Mouse (Mus musculus): ENCODE results near the gene Nagpa. TPM values are rescaled to one million over a fixed set of nuclear protein-coding genes. Genes with fewer than 3 reads are reported as not detected.

Gene Nagpa
- polyA plus RNA-seq, 1 experiment from 2014 or later, result 12.5 TPM

DNA sequence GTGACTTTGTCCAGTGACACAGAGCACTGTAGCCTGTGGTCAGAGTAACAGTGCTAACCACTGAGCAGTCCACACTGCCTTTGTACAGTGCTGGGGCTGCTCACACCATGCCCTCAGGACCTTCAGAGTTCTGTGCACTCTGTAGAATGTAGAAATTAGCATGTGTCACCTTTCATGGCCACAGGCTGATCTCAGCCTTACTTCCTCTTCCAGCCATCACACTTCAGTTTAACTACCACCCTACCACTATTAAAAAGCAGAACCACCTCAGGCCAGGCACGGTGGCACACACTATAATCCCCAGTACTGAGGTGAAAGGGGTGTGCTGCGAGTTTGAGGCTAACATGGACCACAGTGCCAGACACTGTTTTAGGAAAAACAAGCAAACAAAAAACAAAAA lies 6.6 kb upstream of the Nagpa start:
- no peaks in the 10 kb centered on the region for H3K27me3 ChIP-seq (ENCODE audit: control insufficient read depth, insufficient read depth, low read length)
- no peak overlapping the region for H3K9ac ChIP-seq (ENCODE audit: low read length)
- H3K36me3 ChIP-seq (ENCODE audit: control insufficient read depth, insufficient read depth, low read length), result no peaks in the 10 kb centered on the region
- DNase-seq (ENCODE audit: low spot score) (no peak), ATAC-seq (replicated peaks; ENCODE audit: low FRiP score) (no peak)
- H3K4me1 ChIP-seq (replicated peaks; ENCODE audit: control insufficient read depth, insufficient read depth, low read length), result no peaks in the 10 kb centered on the region
- no peak overlapping the region for H3K4me3 ChIP-seq (ENCODE audit: low read depth, low read length)
- 76% methylated on average over 2 of the region's 2 CpGs for WGBS
- H3K4me2 ChIP-seq (ENCODE audit: low read depth, low read length, severe bottlenecking), result no peak overlapping the region
- H3K27ac ChIP-seq (ENCODE audit: low read depth, low read length), result no peak overlapping the region
- H3K9me3 ChIP-seq (ENCODE audit: control insufficient read depth, low read length), result no peaks in the 10 kb centered on the region

DNA sequence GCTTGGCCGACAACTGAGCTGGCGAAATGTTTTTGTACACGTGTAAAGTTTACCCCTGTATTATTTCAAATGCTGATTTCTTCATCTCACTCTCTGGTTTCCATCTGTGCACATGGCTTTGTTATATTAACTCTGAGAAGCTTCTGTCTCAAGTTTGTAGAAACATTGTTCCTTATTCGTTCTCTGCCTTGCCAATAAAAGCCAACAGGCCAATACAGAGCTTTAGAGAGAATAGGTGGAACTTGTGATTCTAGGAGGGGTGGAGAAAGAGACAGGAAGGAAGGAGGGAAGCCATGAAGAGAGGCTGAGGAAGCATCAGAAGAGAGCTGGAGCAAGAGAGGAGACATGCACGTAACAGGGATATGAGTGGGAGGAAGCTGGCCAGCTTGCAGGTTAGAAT lies 2.2 kb upstream of the Nagpa start:
- Histone ChIP-seq H3K36me3 (ENCODE audit: control insufficient read depth, insufficient read depth, low read length) (no peaks in the 10 kb centered on the region), H3K4me3 (ENCODE audit: low read depth, low read length) (no peak overlapping the region), H3K9me3 (ENCODE audit: control insufficient read depth, low read length) (no peaks in the 10 kb centered on the region), H3K9ac (ENCODE audit: low read length) (no peak overlapping the region), H3K27ac (ENCODE audit: low read depth, low read length) (no peak overlapping the region), H3K4me1 (replicated peaks; ENCODE audit: control insufficient read depth, insufficient read depth, low read length) (peaks cover 2% of the 10 kb centered on the region; the same call in 1 of the 2 replicates), H3K4me2 (ENCODE audit: low read depth, low read length, severe bottlenecking) (no peak overlapping the region), H3K27me3 (ENCODE audit: control insufficient read depth, insufficient read depth, low read length) (no peaks in the 10 kb centered on the region)
- ATAC-seq (replicated peaks; ENCODE audit: low FRiP score) (no peak), DNase-seq (ENCODE audit: low spot score) (no peak)
- 78% methylated on average over 5 of the region's 5 CpGs for WGBS

GRCm38 (mm10) chr16:5205431-5205970 lies 1.7 kb upstream of the Nagpa start:
- Histone ChIP-seq H3K9ac (ENCODE audit: low read length) (no peak overlapping the region), H3K4me1 (replicated peaks; ENCODE audit: control insufficient read depth, insufficient read depth, low read length) (peaks cover 2% of the 10 kb centered on the region; the same call in 1 of the 2 replicates), H3K9me3 (ENCODE audit: control insufficient read depth, low read length) (no peaks in the 10 kb centered on the region), H3K27me3 (ENCODE audit: control insufficient read depth, insufficient read depth, low read length) (no peaks in the 10 kb centered on the region), H3K4me2 (ENCODE audit: low read depth, low read length, severe bottlenecking) (no peak overlapping the region), H3K36me3 (ENCODE audit: control insufficient read depth, insufficient read depth, low read length) (no peaks in the 10 kb centered on the region), H3K4me3 (ENCODE audit: low read depth, low read length) (no peak overlapping the region), H3K27ac (ENCODE audit: low read depth, low read length) (no peak overlapping the region)
- DNase-seq (ENCODE audit: low spot score) (no peak), ATAC-seq (replicated peaks; ENCODE audit: low FRiP score) (no peak)
- WGBS, result 91% methylated on average over 5 of the region's 5 CpGs

- no peak overlapping the region for H3K27ac ChIP-seq (ENCODE audit: low read depth, low read length)
Observed at GRCm38 (mm10) chr16:5203200-5203599, 612 bp downstream of the Nagpa start.

DNA sequence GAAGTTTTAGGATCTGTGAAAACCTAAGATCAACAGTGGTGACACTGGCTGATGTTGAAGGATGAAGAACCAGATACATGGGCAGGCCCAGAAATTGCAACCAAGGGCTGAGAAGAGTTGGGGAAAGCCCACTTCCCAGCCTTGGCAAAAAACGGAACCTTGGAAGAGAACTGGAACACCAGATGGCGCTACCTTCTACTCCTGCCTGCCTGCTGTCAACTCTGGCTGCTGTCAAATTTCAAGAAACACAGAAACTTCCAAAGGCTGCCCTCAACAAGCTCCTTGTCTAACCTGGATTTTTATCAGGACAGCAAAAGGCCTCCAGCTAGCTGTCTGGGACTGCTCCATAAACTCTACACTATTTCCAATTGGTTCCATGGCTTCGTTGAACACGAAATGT lies 1.1 kb downstream of the Nagpa start:
- no peak for ATAC-seq (replicated peaks; ENCODE audit: low FRiP score)
- DNase-seq (ENCODE audit: low spot score), result peak; percentile 63
- H3K36me3 ChIP-seq (ENCODE audit: control insufficient read depth, insufficient read depth, low read length), result no peaks in the 10 kb centered on the region
- H3K4me2 ChIP-seq (ENCODE audit: low read depth, low read length, severe bottlenecking), result peak overlapping the region; percentile 97; the same call in 1 of the 2 replicates
- no peaks in the 10 kb centered on the region for H3K9me3 ChIP-seq (ENCODE audit: control insufficient read depth, low read length)
- H3K27me3 ChIP-seq (ENCODE audit: control insufficient read depth, insufficient read depth, low read length), result no peaks in the 10 kb centered on the region
- no peak overlapping the region for H3K9ac ChIP-seq (ENCODE audit: low read length)
- WGBS, result 18% methylated on average over 4 of the region's 4 CpGs
- H3K4me1 ChIP-seq (replicated peaks; ENCODE audit: control insufficient read depth, insufficient read depth, low read length), result peaks cover 2% of the 10 kb centered on the region; the same call in 1 of the 2 replicates
- H3K27ac ChIP-seq (ENCODE audit: low read depth, low read length), result no peak overlapping the region
- peak overlapping the region; percentile 59; the same call in 1 of the 2 replicates for H3K4me3 ChIP-seq (ENCODE audit: low read depth, low read length)

More at GRCm38 (mm10) chr16:5203200-5203599, 612 bp downstream of the Nagpa start:
- Histone ChIP-seq H3K4me3 (ENCODE audit: low read depth, low read length) (peak overlapping the region; percentile 59), H3K4me1 (replicated peaks; ENCODE audit: control insufficient read depth, insufficient read depth, low read length) (peaks cover 2% of the 10 kb centered on the region; the same call in 1 of the 2 replicates), H3K27me3 (ENCODE audit: control insufficient read depth, insufficient read depth, low read length) (no peaks in the 10 kb centered on the region), H3K9me3 (ENCODE audit: control insufficient read depth, low read length) (no peaks in the 10 kb centered on the region), H3K9ac (ENCODE audit: low read length) (peak overlapping the region; percentile 48), H3K4me2 (ENCODE audit: low read depth, low read length, severe bottlenecking) (peak overlapping the region; percentile 97), H3K36me3 (ENCODE audit: control insufficient read depth, insufficient read depth, low read length) (no peaks in the 10 kb centered on the region)
- peak; percentile 45 for ATAC-seq (replicated peaks; ENCODE audit: low FRiP score)
- 2% methylated on average over 36 of the region's 36 CpGs for WGBS
- no peak for DNase-seq (ENCODE audit: low spot score)

DNA sequence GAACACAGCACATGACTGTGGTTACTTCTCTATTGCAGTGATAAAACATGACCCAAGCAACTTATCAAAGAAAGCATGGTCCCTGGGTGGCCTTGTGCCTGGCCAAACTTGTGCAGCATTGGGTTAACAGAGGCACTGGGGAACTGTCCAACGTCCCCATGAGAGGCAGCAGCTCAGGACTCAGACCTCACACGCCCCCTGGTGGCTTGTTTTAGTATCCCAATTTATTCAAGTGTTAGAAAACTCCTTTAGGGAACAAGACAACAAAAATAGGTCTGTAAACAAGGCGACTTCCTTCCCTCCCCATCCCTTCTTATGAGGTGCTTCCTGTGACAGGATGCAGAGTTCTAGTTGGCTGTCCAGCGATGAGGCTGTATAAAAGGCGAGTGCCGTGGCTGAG lies 8.7 kb downstream of the Nagpa start:
- H3K4me1 ChIP-seq (replicated peaks; ENCODE audit: control insufficient read depth, insufficient read depth, low read length), result no peaks in the 10 kb centered on the region
- no peak overlapping the region for H3K9ac ChIP-seq (ENCODE audit: low read length)
- H3K36me3 ChIP-seq (ENCODE audit: control insufficient read depth, insufficient read depth, low read length), result no peaks in the 10 kb centered on the region
- ATAC-seq (replicated peaks; ENCODE audit: low FRiP score) (no peak), DNase-seq (ENCODE audit: low spot score) (peak; percentile 74)
- no peaks in the 10 kb centered on the region for H3K27me3 ChIP-seq (ENCODE audit: control insufficient read depth, insufficient read depth, low read length)
- H3K9me3 ChIP-seq (ENCODE audit: control insufficient read depth, low read length), result no peaks in the 10 kb centered on the region
- whole genome bisulfite sequencing, result 34% methylated on average over 6 of the region's 6 CpGs
- H3K4me2 ChIP-seq (ENCODE audit: low read depth, low read length, severe bottlenecking), result no peak overlapping the region
- no peak overlapping the region for H3K4me3 ChIP-seq (ENCODE audit: low read depth, low read length)
- no peak overlapping the region for H3K27ac ChIP-seq (ENCODE audit: low read depth, low read length)

DNA sequence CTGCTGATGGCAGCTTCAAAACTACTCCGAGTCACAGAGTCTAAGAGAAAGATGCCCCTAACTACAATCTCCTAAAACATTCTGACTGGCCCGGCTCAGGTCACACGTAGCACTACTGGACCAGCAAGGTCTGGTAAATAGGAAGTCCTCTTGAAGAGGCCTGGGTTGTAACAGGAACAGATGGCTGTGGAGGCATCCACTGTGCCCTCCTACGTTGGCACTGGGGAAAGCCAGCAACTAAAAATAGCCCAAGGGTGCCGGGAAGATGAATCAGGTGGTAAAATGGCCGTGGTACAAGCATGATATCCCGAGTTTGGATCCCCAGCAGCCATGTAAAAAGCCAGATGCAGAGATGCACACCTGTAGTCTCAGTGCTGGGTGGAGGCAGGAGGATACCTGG lies 17.6 kb downstream of the Nagpa start:
- Histone ChIP-seq H3K4me3 (ENCODE audit: low read depth, low read length) (no peak overlapping the region), H3K9ac (ENCODE audit: low read length) (no peak overlapping the region), H3K4me1 (replicated peaks; ENCODE audit: control insufficient read depth, insufficient read depth, low read length) (no peaks in the 10 kb centered on the region), H3K9me3 (ENCODE audit: control insufficient read depth, low read length) (no peaks in the 10 kb centered on the region), H3K27me3 (ENCODE audit: control insufficient read depth, insufficient read depth, low read length) (no peaks in the 10 kb centered on the region), H3K27ac (ENCODE audit: low read depth, low read length) (no peak overlapping the region), H3K4me2 (ENCODE audit: low read depth, low read length, severe bottlenecking) (no peak overlapping the region), H3K36me3 (ENCODE audit: control insufficient read depth, insufficient read depth, low read length) (no peaks in the 10 kb centered on the region)
- 84% methylated on average over 7 of the region's 7 CpGs for WGBS
- ATAC-seq (replicated peaks; ENCODE audit: low FRiP score), result no peak
- no peak for DNase-seq (ENCODE audit: low spot score)

DNA sequence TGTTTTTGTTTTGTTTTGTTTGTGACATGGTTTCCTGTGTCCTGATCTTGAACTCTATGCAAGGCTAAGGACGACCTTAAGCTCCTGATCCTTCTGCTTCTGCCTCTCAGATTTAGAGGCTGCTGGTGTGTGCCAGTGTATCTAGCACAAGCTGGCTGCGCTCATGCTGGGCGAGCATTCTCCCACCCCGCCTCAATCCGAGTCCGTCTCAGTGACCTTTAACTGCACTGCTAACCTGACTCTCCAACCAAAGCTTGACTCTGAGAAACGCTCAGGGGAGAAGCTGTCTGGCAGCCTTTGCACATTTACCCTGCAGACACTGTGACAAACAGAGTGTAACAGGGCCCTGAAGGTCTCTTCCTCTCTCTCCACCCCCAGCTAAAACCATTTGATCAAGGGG lies 18.1 kb downstream of the Nagpa start:
- H3K4me2 ChIP-seq (ENCODE audit: low read depth, low read length, severe bottlenecking), result no peak overlapping the region
- H3K27ac ChIP-seq (ENCODE audit: low read depth, low read length), result no peak overlapping the region
- no peaks in the 10 kb centered on the region for H3K36me3 ChIP-seq (ENCODE audit: control insufficient read depth, insufficient read depth, low read length)
- H3K27me3 ChIP-seq (ENCODE audit: control insufficient read depth, insufficient read depth, low read length), result no peaks in the 10 kb centered on the region
- no peaks in the 10 kb centered on the region for H3K9me3 ChIP-seq (ENCODE audit: control insufficient read depth, low read length)
- DNase-seq (ENCODE audit: low spot score) (no peak), ATAC-seq (replicated peaks; ENCODE audit: low FRiP score) (no peak)
- no peak overlapping the region for H3K4me3 ChIP-seq (ENCODE audit: low read depth, low read length)
- no peaks in the 10 kb centered on the region for H3K4me1 ChIP-seq (replicated peaks; ENCODE audit: control insufficient read depth, insufficient read depth, low read length)
- 74% methylated on average over 7 of the region's 7 CpGs for WGBS
- no peak overlapping the region for H3K9ac ChIP-seq (ENCODE audit: low read length)

DNA sequence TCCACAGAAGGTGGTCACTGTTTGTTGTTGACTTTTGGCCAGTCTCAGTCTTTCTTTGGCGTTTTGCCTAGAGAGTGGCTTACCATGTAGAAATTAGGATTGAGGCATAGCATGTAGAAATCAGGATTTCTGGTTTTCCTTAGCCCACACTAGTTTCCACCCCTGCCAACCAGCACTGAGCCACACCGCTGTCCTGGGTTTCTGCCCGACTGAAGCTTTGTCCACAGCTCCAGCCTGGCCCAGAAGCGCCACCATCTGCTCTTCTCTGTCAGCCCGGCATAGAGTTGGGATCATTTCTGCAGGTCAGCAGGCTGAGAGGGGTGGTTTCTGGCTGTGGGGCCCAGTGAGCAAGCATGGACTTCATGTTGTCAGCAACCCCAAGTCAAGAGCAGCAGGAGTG lies 18.9 kb downstream of the Nagpa start:
- Histone ChIP-seq H3K9ac (ENCODE audit: low read length) (no peak overlapping the region), H3K27me3 (ENCODE audit: control insufficient read depth, insufficient read depth, low read length) (no peaks in the 10 kb centered on the region), H3K4me2 (ENCODE audit: low read depth, low read length, severe bottlenecking) (no peak overlapping the region), H3K27ac (ENCODE audit: low read depth, low read length) (no peak overlapping the region), H3K4me1 (replicated peaks; ENCODE audit: control insufficient read depth, insufficient read depth, low read length) (no peaks in the 10 kb centered on the region), H3K36me3 (ENCODE audit: control insufficient read depth, insufficient read depth, low read length) (no peaks in the 10 kb centered on the region), H3K4me3 (ENCODE audit: low read depth, low read length) (no peak overlapping the region), H3K9me3 (ENCODE audit: control insufficient read depth, low read length) (no peaks in the 10 kb centered on the region)
- DNase-seq (ENCODE audit: low spot score), result no peak
- no peak for ATAC-seq (replicated peaks; ENCODE audit: low FRiP score)
- 90% methylated on average over 5 of the region's 5 CpGs for WGBS

Data from forebrain, embryonic 11.5 days (tissue).